Mouse (Mus musculus) cortical plate, adult 2 months (tissue): ENCODE results near the gene Akt1. TPM values are rescaled to one million over a fixed set of nuclear protein-coding genes. Genes with fewer than 3 reads are reported as not detected.

ENCODE experiments used
- H3K27ac ChIP-seq: fragments of 200-500 bp; 2 replicates; pipeline ENCODE4 v1.5.1; 2012; ENCODE audit warnings: low read length, control low read depth, inconsistent platforms; ENCODE audit not compliant: insufficient read depth
- H3K4me1 ChIP-seq: fragments of 200-500 bp; 2 replicates; pipeline ENCODE4 v1.6.1; 2011; ENCODE audit warnings: low read length; ENCODE audit not compliant: control insufficient read depth, insufficient read depth
- H3K4me3 ChIP-seq: fragments of 200-500 bp; 2 replicates; pipeline ENCODE4 v1.5.1; 2011; ENCODE audit warnings: mild to moderate bottlenecking, low read length, control low read depth; ENCODE audit not compliant: insufficient read depth
- CTCF ChIP-seq: fragments of 200-500 bp; IDR thresholded peaks from 2 replicates; pipeline ENCODE4 v1.5.1; 2011; ENCODE audit warnings: mild to moderate bottlenecking, control low read depth, low read length; ENCODE audit not compliant: insufficient read depth; ENCODE audit errors: extremely low read depth
- POLR2A ChIP-seq: fragments of 200-500 bp; IDR thresholded peaks from 2 replicates; pipeline ENCODE4 v1.6.1; 2011; ENCODE audit warnings: mild to moderate bottlenecking, low read length, control low read depth; ENCODE audit not compliant: insufficient read depth; ENCODE audit errors: extremely low read depth
- polyA plus RNA-seq: library from polyadenylated mRNA; depleted of rRNA; stranded (reverse); fragments of >200 nt; gene quantifications from 2 replicates; pipeline ENCODE4 v1.2.3, GENCODE M21; 2012

Gene Akt1
- polyA plus RNA-seq, 1 experiment = 168 TPM

DNA sequence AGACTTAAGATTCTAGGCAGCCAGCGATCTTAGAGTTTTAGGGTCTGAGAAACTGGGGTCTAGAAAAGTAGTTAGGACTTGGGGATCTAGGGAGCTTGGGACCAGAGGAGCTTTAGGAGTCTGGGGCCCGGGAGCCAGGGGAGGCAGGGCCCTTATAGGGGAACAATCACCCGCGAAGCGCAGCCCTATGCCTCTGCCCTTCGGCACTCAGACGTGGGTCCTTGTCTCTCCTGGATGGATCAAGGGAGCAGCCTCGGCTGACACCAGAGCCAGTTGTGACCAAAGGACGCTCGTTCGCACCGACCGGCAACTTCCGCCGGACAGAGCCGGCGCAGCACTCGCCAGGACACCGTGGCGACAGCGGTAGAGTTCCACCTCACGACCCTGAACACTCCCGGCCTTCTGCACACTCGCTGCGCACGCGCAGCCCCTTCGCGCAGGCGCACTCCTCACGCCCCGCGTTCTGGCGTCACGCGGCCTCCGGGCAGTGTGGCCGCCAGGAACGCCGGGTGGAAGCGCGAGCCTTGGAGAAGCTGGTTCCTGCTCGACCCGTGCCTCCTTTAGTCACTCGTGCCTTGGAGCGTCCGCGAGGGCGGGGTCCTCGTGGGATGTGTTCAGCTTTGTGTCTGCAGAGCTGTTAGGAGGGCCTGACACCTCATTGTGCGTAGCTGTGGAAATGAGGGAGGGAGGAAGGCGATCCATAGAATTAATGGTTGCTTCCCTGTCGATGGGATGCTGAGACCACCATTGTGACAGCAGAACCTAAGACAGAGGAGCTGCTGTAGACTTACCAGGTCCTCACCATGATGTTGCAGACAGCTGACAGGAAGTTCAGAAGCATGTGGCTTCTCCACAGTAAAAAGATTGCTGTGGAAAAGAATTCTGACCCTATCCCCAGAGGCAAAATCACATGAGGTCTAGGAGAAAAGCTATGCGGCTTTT, 18.8 kb upstream of the Akt1 start:
- no peak for TF ChIP-seq CTCF
- TF ChIP-seq POLR2A = peak; percentile 96
- Histone ChIP-seq H3K27ac (peak overlapping the region; percentile 47), H3K4me1 (peaks cover 2% of the 10 kb centered on the region; the same call in 1 of the 2 replicates), H3K4me3 (peak overlapping the region; percentile 54)

GRCm38 (mm10) chr12:112688458-112688857, 13.8 kb upstream of the Akt1 start:
- H3K27ac ChIP-seq = no peak overlapping the region
- TF ChIP-seq POLR2A = no peak

DNA sequence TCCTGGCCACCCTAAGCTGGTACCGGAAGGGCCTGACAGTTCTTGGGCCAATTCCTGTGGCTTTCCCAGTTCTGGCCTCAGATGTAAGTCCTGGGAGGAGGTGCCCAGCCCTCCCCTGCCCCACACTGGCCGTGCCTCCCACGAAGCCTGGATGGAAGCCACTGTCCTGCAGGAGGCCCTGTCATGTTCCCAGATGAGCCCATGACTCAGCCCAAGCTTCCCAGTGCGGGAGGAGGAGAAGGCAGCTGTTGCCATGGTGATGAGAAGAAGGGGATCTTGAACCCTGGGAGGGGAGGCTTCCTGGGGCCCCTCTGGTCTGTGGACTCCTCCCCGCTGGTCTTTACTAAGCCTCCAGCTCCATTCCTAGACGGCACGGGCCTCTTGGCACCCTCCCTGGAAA, 8.7 kb upstream of the Akt1 start:
- no peak for TF ChIP-seq CTCF
- TF ChIP-seq POLR2A = no peak

More at GRCm38 (mm10) chr12:112688458-112688857, 13.8 kb upstream of the Akt1 start:
- Histone ChIP-seq H3K4me3 (no peak overlapping the region), H3K4me1 (peaks cover 2% of the 10 kb centered on the region; the same call in 1 of the 2 replicates)

DNA sequence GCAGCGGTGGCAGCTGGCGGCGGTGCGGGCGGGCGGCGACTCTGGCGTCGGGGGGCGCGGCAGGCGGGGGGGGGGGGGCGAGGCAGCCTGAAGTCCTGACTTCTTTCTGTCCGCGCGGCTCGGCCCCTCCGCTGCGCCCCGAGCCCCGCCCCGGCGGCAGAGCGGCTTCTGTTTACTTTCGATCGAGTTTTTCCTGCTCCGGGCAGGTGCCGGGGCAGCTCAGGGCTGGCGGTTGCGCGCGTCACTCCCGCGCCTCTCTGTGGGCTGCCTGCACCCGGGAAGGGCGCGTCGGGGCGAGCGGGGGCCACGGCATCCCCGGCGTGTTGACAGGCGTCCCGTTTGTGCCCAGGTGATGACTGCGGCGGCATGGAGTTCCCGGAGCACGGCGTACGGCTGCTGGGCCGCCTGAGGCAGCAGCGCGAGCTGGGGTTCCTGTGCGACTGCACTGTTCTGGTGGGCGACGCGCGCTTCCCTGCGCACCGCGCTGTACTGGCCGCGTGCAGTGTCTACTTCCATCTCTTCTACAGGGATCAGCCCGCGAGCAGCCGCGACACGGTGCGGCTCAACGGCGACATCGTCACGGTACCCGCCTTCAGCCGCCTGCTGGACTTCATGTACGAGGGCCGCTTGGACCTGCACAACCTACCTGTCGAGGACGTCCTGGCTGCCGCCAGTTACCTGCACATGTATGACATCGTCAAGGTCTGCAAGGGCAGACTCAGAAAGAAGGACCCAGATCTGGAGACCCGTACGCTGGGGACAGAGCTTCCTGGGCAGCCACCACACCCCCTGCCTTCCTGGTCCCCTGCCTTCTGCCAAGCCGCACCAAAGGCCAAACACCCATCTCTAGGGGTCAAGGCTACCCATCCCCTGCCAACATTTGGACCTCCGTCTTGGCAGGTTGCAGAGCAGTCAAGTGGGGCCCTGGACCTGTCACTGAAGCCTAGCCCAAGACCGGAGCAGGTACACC, 4.6 kb upstream of the Akt1 start:
- Histone ChIP-seq H3K27ac (no peak overlapping the region), H3K4me1 (no peaks in the 10 kb centered on the region), H3K4me3 (peak overlapping the region; percentile 17)
- TF ChIP-seq POLR2A (no peak), CTCF (no peak)

More for the DNA sequence above, 8.7 kb upstream of the Akt1 start:
- H3K27ac ChIP-seq = no peak overlapping the region
- no peak overlapping the region for H3K4me3 ChIP-seq
- no peaks in the 10 kb centered on the region for H3K4me1 ChIP-seq

DNA sequence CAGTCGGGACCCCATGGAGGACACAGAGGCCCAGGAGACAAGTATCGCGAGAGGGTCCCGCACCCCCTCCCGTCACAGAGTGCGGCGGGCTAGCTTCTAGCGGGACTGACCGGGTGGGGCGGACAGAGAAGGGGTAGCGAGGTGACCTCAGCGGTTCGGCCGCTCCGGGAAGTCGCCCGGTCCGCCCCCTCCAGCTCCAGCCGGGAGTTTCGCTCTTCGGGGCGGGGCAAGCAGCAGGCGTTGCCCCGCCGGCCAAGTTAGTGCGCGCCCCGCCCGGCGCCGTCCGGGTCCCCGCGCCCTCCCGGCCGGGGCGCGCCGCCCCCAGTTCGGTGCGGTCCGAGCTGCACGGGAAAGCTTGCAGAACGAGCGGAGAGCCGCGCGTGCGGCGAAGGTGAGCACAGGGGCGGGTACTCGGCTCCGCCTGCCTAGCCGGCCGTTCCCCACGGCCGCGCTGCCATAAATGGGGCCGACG, 3.9 kb upstream of the Akt1 start, which contains the start of gene Zbtb42:
Zbtb42 (plus strand) TSS at position 274 of the 472 bp plus-strand sequence.
- H3K4me3 ChIP-seq = peak within 1 kb of the TSS; percentile 17
- TF ChIP-seq CTCF (no peak), POLR2A (no peak)
- H3K4me1 ChIP-seq = no peaks in the 10 kb centered on the region
- no peak within 1 kb of the TSS for H3K27ac ChIP-seq

DNA sequence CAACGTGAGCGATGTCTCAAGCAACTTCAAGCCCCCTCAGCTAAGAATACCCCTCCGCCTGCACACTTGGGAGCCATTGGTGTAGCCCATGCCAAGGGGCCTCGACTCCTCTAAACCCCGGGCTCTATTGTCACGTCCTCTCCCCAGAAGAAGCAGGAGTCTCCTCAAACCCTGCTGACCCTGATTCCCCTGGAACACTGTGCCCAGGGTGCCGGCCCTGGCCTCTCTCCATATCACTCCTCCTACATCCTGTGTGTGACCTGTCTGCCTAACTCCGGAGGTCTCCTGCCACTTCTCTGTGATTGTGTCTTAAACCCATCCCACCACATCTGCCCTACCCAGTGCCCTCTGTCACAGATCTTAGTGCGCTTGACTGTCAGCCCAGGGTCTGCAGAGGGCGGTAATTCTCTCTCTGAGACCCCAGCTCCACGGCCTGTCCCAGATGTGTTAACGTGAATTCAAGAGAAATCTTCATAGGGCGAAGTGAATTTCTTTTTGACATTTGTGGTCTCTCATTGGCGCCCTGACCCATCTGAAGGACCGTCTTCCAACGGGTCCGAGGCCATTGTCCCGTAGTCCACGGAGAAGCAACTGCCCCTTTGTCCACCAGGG, 3.4 kb upstream of the Akt1 start:
- peak overlapping the region; percentile 17; the same call in 1 of the 2 replicates for H3K4me3 ChIP-seq
- TF ChIP-seq POLR2A (no peak), CTCF (no peak)
- no peak overlapping the region for H3K27ac ChIP-seq
- no peaks in the 10 kb centered on the region; the same call in 1 of the 2 replicates for H3K4me1 ChIP-seq

DNA sequence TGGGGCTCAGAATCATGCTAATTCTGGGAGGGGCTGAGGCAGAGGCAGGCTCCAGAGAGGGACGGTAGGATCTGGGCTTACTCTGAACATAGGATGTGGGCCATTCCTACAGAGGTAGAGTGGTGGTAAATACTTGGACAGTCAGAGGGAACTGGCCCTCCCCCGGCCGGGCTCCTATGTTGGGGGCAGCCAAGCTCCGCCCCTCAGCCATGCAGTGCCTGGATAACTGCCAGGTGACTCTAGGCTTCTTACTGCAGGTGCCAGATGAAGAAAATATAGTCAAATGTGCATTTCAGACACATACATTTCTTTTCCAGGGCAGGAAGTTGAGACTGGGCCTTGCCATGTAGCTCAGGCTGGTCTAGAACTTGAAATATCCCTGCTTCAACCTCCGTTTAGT, 2.4 kb upstream of the Akt1 start:
- Histone ChIP-seq H3K4me3 (no peak overlapping the region), H3K27ac (no peak overlapping the region), H3K4me1 (peaks cover 2% of the 10 kb centered on the region; the same call in 1 of the 2 replicates)
- TF ChIP-seq CTCF = no peak
- no peak for TF ChIP-seq POLR2A

GRCm38 (mm10) chr12:112675245-112676035, 756 bp upstream of the Akt1 start:
- no peak overlapping the region for H3K4me3 ChIP-seq
- peaks cover 2% of the 10 kb centered on the region; the same call in 1 of the 2 replicates for H3K4me1 ChIP-seq
- H3K27ac ChIP-seq = no peak overlapping the region
- TF ChIP-seq POLR2A (no peak), CTCF (peak; percentile 76)
